Mouse (Mus musculus) intestine, postnatal 0 days (tissue): ENCODE data around the gene Heyl. TPM values are rescaled to one million over a fixed set of nuclear protein-coding genes. Genes with fewer than 3 reads are reported as not detected.

Source experiments
- ATAC-seq: fragments of 200-750 bp; cut with Nextera tagmentation; 2 replicates; pipeline ENCODE4 v1.8.0; 2017; ENCODE audit warnings: mild to moderate bottlenecking, moderate TSS enrichment, moderate library complexity
- H3K27ac ChIP-seq: fragments of 300-500 bp; sonication (generic); 2 replicates; pipeline ENCODE4 v1.5.1; 2014; ENCODE audit warnings: mild to moderate bottlenecking, low read depth, low read length, moderate library complexity
- H3K27me3 ChIP-seq: fragments of 300-500 bp; sonication (generic); replicated peaks from 2 replicates; pipeline ENCODE4 v1.6.1; 2014; ENCODE audit warnings: low read length, mixed read lengths; ENCODE audit not compliant: control insufficient read depth, insufficient read depth
- H3K36me3 ChIP-seq: fragments of 300-500 bp; sonication (generic); 2 replicates; pipeline ENCODE4 v1.6.1; 2014; ENCODE audit warnings: mild to moderate bottlenecking, moderate library complexity; ENCODE audit not compliant: control insufficient read depth, insufficient read depth
- H3K4me1 ChIP-seq: fragments of 300-500 bp; sonication (generic); replicated peaks from 2 replicates; pipeline ENCODE4 v1.6.1; 2014; ENCODE audit warnings: antibody characterized with exemption, low read length, mixed read lengths; ENCODE audit not compliant: control insufficient read depth, insufficient read depth
- H3K4me2 ChIP-seq: fragments of 300-500 bp; sonication (generic); replicated peaks from 2 replicates; pipeline ENCODE4 v1.6.1; 2014; ENCODE audit warnings: low read depth, mild to moderate bottlenecking, moderate library complexity
- H3K4me3 ChIP-seq: fragments of 300-500 bp; sonication (generic); 2 replicates; pipeline ENCODE4 v1.5.1; 2014; ENCODE audit warnings: low read depth, low read length
- H3K9ac ChIP-seq: fragments of 300-500 bp; sonication (generic); 2 replicates; pipeline ENCODE4 v1.6.1; 2014; ENCODE audit warnings: mild to moderate bottlenecking, low read depth, low read length
- H3K9me3 ChIP-seq: fragments of 300-500 bp; sonication (generic); 2 replicates; pipeline ENCODE4 v1.6.1; 2016; ENCODE audit warnings: mixed run types; ENCODE audit not compliant: control insufficient read depth
- CTCF ChIP-seq: sonication (generic); IDR thresholded peaks from 2 replicates; pipeline ENCODE4 v1.5.1; 2016; ENCODE audit warnings: low read depth, mild to moderate bottlenecking, control low read depth, antibody characterized with exemption, moderate library complexity
- WGBS: fragments of 180-500 bp; shearing (Covaris S2); extraction: QIAGEN DNeasy Blood & Tissue Kit; methylation state at CpG from one replicate; pipeline ENCODE4 v1.1.7; 2014; 5-methylcytosine and 5-hydroxymethylcytosine counted together
- polyA plus RNA-seq: library from polyadenylated mRNA; unstranded; fragments of >200 nt; fragmentation: Nextera tagmentation; extraction: Ambion mirVana; gene quantifications from 2 replicates; pipeline ENCODE4 v1.2.1, GENCODE M21; 2015

The Heyl gene
- polyA plus RNA-seq, 1 experiment from 2014 or later = 4.5 TPM

GRCm38 (mm10) chr4:123236431-123237031, 3.2 kb downstream of the Heyl start:
- no peaks in the 10 kb centered on the region for H3K9me3 ChIP-seq
- H3K9ac ChIP-seq = no peak overlapping the region
- TF ChIP-seq CTCF = no peak
- H3K4me2 ChIP-seq = no peak overlapping the region
- H3K4me3 ChIP-seq = no peak overlapping the region
- no peaks in the 10 kb centered on the region for H3K36me3 ChIP-seq
- H3K4me1 ChIP-seq = no peaks in the 10 kb centered on the region
- H3K27me3 ChIP-seq = peaks cover 37% of the 10 kb centered on the region; the same call in 1 of the 2 replicates
- no peak overlapping the region for H3K27ac ChIP-seq
- WGBS = 77% methylated on average over 13 of the region's 13 CpGs
- no peak for ATAC-seq

DNA sequence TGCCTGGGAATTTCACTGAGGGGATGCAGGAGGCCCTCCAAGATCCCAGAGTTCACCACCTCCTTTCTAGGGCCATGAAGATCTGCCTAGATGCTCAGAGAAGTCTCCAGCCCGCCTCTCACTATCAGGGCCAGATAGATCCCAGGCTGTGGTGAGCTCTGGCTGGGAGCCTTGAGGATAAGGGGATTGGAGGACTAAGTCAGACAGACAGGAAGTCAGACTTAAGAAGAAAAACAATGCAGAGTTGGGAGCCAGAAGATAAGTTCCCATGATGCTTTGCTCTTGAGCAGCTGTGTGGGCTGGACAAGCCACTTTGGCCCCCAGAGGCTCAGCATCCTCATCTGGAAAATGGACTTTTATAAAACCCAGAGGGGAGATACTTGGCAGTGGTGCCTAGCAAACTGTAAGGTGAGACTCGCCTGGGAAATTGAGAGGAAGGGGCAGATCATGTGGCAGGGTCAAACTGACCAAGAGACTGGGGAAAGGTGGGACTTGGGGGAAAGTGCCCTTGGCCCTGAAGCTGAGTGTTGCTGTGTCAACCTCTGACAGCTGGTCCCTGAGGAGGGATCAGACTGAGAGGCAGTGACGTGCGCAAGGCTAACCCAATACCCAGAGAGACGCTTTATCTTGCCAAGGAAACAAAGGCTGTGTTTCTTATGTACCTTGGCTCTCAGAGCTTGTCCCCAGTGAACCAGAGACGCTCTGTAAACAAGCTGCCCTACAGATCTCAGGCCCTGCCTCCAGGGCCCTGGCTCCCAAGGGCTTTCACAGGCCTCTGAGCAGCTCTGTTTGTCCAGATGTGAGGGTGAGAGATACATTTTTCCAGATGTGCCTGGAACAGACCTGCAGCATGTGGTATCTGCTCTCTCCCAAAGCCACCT, 4.3 kb downstream of the Heyl start:
- no peak overlapping the region for H3K4me2 ChIP-seq
- H3K9me3 ChIP-seq = no peaks in the 10 kb centered on the region
- ATAC-seq = no peak
- H3K4me1 ChIP-seq = no peaks in the 10 kb centered on the region
- TF ChIP-seq CTCF = no peak
- H3K9ac ChIP-seq = no peak overlapping the region
- WGBS = 57% methylated on average over 6 of the region's 6 CpGs
- peaks cover 37% of the 10 kb centered on the region; the same call in 1 of the 2 replicates for H3K27me3 ChIP-seq
- H3K4me3 ChIP-seq = no peak overlapping the region
- H3K27ac ChIP-seq = no peak overlapping the region
- no peaks in the 10 kb centered on the region for H3K36me3 ChIP-seq

DNA sequence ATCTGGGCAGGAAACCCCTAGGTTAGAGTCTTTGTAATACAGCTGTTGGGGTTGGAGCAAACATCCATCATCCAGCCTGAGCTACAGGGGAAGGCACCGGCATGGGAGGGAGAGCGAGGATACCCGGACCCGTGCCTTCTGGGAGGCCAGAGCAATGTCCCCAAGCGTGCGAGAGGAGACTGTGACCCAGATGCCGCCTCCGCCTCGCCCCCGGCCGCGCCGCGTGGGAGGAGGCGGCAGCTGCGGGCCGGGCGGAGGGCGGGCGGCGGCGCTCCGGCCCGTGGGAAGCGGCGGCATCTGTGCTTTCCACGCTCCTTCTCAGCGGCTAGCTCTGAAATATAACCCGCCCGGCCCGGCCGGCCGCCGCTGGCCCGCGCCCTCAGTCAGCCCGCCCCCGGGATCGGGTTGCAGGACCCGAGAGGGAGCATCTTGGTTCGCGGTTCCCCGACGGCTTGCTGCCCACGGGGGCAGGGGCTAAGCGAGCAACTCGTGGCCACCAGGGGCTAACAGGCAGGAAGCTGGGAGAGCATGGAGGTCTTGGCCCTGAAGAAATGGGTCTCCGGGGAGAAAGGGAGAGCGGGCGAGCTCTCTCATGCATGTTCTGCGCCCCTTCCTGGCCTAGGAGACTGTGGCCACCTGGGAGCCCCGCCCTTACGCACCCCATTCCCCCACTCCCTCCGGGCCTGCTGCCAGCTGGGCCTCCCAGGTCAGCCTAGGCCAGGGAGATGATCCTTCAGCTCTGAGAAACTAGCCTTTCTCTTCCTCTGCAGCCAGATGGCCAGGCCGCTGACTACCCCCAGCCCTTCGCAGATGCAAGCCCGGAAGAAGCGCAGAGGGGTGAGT, 6.2 kb downstream of the Heyl start:
- peaks cover 30% of the 10 kb centered on the region; the same call in 1 of the 2 replicates for H3K27me3 ChIP-seq
- H3K9me3 ChIP-seq = no peaks in the 10 kb centered on the region
- TF ChIP-seq CTCF = peak; percentile 21; the same call in 1 of the 2 replicates
- H3K4me2 ChIP-seq = peak overlapping the region; percentile 59
- peak overlapping the region; percentile 29 for H3K4me3 ChIP-seq
- H3K36me3 ChIP-seq = no peaks in the 10 kb centered on the region
- 10% methylated on average over 55 of the region's 58 CpGs for WGBS
- no peak; the same call in 1 of the 2 replicates for ATAC-seq
- no peaks in the 10 kb centered on the region for H3K4me1 ChIP-seq
- H3K27ac ChIP-seq = no peak overlapping the region; the same call in 1 of the 2 replicates
- peak overlapping the region; percentile 22; the same call in 1 of the 2 replicates for H3K9ac ChIP-seq

- H3K9me3 ChIP-seq = no peaks in the 10 kb centered on the region
- no peaks in the 10 kb centered on the region for H3K36me3 ChIP-seq
- H3K4me2 ChIP-seq = no peak overlapping the region
- H3K4me1 ChIP-seq = no peaks in the 10 kb centered on the region
- 78% methylated on average over 7 of the region's 7 CpGs for WGBS
- no peak overlapping the region for H3K4me3 ChIP-seq
- no peak for ATAC-seq
- no peak for TF ChIP-seq CTCF
- H3K9ac ChIP-seq = no peak overlapping the region
- H3K27me3 ChIP-seq = no peaks in the 10 kb centered on the region
- no peak overlapping the region for H3K27ac ChIP-seq
Observed at GRCm38 (mm10) chr4:123246221-123246620, 12.9 kb downstream of the Heyl start.

GRCm38 (mm10) chr4:123246651-123247050, 13.3 kb downstream of the Heyl start:
- Histone ChIP-seq H3K36me3 (no peaks in the 10 kb centered on the region), H3K9me3 (no peaks in the 10 kb centered on the region), H3K4me2 (no peak overlapping the region), H3K27ac (no peak overlapping the region), H3K9ac (no peak overlapping the region), H3K4me3 (no peak overlapping the region), H3K27me3 (no peaks in the 10 kb centered on the region), H3K4me1 (no peaks in the 10 kb centered on the region)
- no peak for ATAC-seq
- TF ChIP-seq CTCF = no peak
- whole genome bisulfite sequencing = 87% methylated on average over 5 of the region's 5 CpGs
